Mouse (Mus musculus) layer of hippocampus, adult 9-10 months (tissue): ENCODE measurements at regions not wholly inside any gene's neighbourhood (a gene's known extent, or its start where the extent isn't known, plus 50 kb on each side); places are given as distances from the start of the nearest gene placed in this dataset.
"Not testable (repeated sequence)": the region's sequence is repeated elsewhere in the genome, so short reads cannot be mapped to it uniquely, and the experiment has no call there.

ENCODE experiments used
- DNase-seq: peaks from one replicate; pipeline ENCODE4 v3.0.0; 2022; ENCODE audit warnings: low spot score

GRCm38 (mm10) chr2:44513080-44513724 is 414.3 kb downstream of the Gtdc1 start:
- no peak for DNase-seq

- DNase-seq: peak; percentile 30
These were observed 415.1 kb downstream of the Gtdc1 start for GRCm38 (mm10) chr2:44512334-44512733.

- no peak for DNase-seq
These were observed 418.4 kb downstream of the Gtdc1 start for GRCm38 (mm10) chr2:44509101-44509500.

- no peak for DNase-seq
These were observed 423.2 kb downstream of the Gtdc1 start for GRCm38 (mm10) chr2:44504273-44504672.

GRCm38 (mm10) chr2:44490806-44491205 is 436.7 kb downstream of the Gtdc1 start:
- not testable (repeated sequence) for DNase-seq

GRCm38 (mm10) chr2:44490230-44490629 is 437.2 kb downstream of the Gtdc1 start:
- no peak for DNase-seq

- DNase-seq: no peak
These were observed 441.6 kb downstream of the Gtdc1 start for GRCm38 (mm10) chr2:44485880-44486279.

GRCm38 (mm10) chr2:44479746-44480145 is 447.7 kb downstream of the Gtdc1 start:
- DNase-seq: no peak

- no peak for DNase-seq
These were observed 452.0 kb downstream of the Gtdc1 start for GRCm38 (mm10) chr2:44475456-44475855.

GRCm38 (mm10) chr2:44474653-44475052 is 452.8 kb downstream of the Gtdc1 start:
- DNase-seq: no peak

- DNase-seq: no peak
These were observed 456.1 kb downstream of the Gtdc1 start for GRCm38 (mm10) chr2:44471381-44471780.

GRCm38 (mm10) chr2:44470953-44471352 is 456.5 kb downstream of the Gtdc1 start:
- no peak for DNase-seq

GRCm38 (mm10) chr2:44464631-44465030 is 462.8 kb downstream of the Gtdc1 start:
- no peak for DNase-seq

GRCm38 (mm10) chr2:44462619-44463329 is 464.7 kb downstream of the Gtdc1 start:
- no peak for DNase-seq

GRCm38 (mm10) chr2:44461289-44462250 is 465.9 kb downstream of the Gtdc1 start:
- no peak for DNase-seq

GRCm38 (mm10) chr2:44449471-44449870 is 478.0 kb downstream of the Gtdc1 start:
- DNase-seq: no peak
